Mouse (Mus musculus) layer of hippocampus, adult 18-20 months (tissue): Measurements from ENCODE around the gene Fntb. TPM values are rescaled to one million over a fixed set of nuclear protein-coding genes. Genes with fewer than 3 reads are reported as not detected.

Experiments
- DNase-seq, 2 experiments: peaks; one replicate each; pipeline ENCODE4 v3.0.0; 2022; ENCODE audit warnings: low spot score in 2 of 2
- total RNA-seq, 2 experiments: library from RNA; stranded (reverse); gene quantifications; 2 replicates each; pipeline ENCODE4 v1.2.3; 2021

Gene Fntb
- total RNA-seq, 2 experiments from 2014 or later, result 25.1 to 26.8 TPM

- no peak for DNase-seq
Measured at GRCm38 (mm10) chr12:76948781-76949180, 183.4 kb downstream of the Fntb start.

GRCm38 (mm10) chr12:76950330-76950729 is 184.9 kb downstream of the Fntb start:
- no peak for DNase-seq

GRCm38 (mm10) chr12:76953750-76954363 is 188.5 kb downstream of the Fntb start:
- DNase-seq, result no peak

- peak; percentile 59 to 78 for DNase-seq
Measured at GRCm38 (mm10) chr12:76954698-76955423, 189.5 kb downstream of the Fntb start.

- DNase-seq, result no peak
Measured at GRCm38 (mm10) chr12:76957688-76958087, 192.3 kb downstream of the Fntb start.

- DNase-seq, result no peak
Measured at GRCm38 (mm10) chr12:76961052-76961931, 195.9 kb downstream of the Fntb start.

- peak; percentile 100 for DNase-seq
Measured at GRCm38 (mm10) chr12:76961932-76962891, 196.8 kb downstream of the Fntb start, which contains the start of gene Max. Max (minus strand) TSS chr12:76962201.

- no peak for DNase-seq
Measured at GRCm38 (mm10) chr12:76965089-76965488, 199.7 kb downstream of the Fntb start.

- DNase-seq, result no peak
Measured at GRCm38 (mm10) chr12:76965876-76966275, 200.5 kb downstream of the Fntb start.

Other genes starting within 250 kb of the Fntb start
- gene Plekhg3, start 234.7 kb upstream of the Fntb start, total RNA-seq, result 10 to 100 TPM; 21.9 to 24.5 TPM
- gene Sptb, start 55.0 kb upstream of the Fntb start, total RNA-seq, result 100 to 1,000 TPM; 138 to 141 TPM
- gene Churc1, start 51 bp upstream of the Fntb start, total RNA-seq, result 10 to 100 TPM; 34.7 to 37.7 TPM
- under 1 TPM in 1 of 2 experiments, not detected in 1; 0.51 TPM for gene Gpx2, start 30.0 kb downstream of the Fntb start, total RNA-seq
- gene Rab15, start 57.3 kb downstream of the Fntb start, total RNA-seq, result 100 to 1,000 TPM; 187 to 197 TPM
- 10 to 100 TPM; 75.3 to 76.5 TPM for gene Max, start 196.6 kb downstream of the Fntb start, total RNA-seq